Mouse (Mus musculus): ENCODE results near the gene Cnpy1.
A peak's percentile ranks its signal among the peaks of the same experiment; 100 is the strongest.

The Cnpy1 gene

DNA sequence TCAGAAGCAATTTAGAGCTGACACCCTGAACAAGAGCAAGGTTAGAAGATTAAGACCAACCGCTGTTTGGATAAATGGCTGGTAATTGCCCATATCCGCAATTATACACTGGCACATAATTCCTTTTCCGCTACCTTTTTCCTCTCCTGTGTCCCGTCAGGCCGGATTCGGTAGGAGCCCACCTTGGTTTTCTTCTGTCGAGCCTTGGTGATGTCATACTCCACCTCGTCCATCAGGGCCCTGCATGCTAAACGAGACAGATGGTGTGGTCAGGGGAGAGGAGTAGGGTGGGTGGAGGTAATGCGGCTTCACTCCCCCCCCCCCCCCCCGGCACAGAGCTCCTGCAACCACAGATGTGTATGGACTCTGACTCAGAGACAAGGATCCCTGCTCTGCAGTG, at the start of gene Cnpy1:
Gene Cnpy1, minus strand, starts transcription at position 233 of the 400 bp plus-strand sequence.
- no peak for DNase-seq (ENCODE audit: low read depth in 1 of 2, low spot score in 2 of 2)

DNA sequence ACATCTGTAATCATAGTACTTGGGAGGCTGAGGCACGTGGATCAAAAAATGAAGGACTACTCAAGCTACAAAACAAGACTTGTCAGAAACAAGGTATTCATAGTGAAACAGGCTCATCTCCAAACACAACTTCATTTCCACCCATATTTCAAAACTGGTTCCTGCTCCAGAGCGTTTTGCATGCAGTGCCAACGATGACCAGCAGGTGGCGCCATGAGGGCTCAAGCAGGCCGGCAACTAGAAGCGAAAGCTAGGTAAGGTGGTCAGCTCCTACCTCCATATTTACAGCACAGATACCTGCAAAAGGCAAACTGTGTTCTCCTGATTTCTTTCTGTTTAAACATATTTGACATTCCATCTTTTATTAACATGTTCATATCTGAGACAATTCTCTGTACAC, 48.4 kb upstream of the Cnpy1 start:
- DNase-seq (ENCODE audit: low read depth in 1 of 2, low spot score in 2 of 2), result peak; percentile 50 to 71

DNA sequence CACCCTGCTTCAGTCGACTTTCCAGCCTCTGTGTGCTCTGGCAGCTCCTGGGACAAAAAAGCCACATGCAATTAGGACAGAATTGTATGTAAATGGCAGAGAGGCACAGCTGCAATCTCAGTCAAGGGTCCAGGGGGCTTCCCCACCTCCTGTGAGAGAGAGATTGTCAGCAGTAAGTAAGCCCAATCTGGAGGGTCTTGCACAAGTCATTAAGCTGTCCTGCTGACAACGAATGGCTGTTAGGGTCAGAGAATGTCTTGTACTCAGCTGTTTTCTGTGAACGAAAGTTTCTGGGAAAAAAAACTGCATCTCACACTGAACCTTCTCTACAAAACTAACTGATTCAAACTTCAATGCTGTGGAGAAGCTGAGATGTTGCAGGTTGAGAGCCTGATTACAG, 46.7 kb upstream of the Cnpy1 start:
- DNase-seq (ENCODE audit: low read depth in 1 of 2, low spot score in 2 of 2), result no peak

DNA sequence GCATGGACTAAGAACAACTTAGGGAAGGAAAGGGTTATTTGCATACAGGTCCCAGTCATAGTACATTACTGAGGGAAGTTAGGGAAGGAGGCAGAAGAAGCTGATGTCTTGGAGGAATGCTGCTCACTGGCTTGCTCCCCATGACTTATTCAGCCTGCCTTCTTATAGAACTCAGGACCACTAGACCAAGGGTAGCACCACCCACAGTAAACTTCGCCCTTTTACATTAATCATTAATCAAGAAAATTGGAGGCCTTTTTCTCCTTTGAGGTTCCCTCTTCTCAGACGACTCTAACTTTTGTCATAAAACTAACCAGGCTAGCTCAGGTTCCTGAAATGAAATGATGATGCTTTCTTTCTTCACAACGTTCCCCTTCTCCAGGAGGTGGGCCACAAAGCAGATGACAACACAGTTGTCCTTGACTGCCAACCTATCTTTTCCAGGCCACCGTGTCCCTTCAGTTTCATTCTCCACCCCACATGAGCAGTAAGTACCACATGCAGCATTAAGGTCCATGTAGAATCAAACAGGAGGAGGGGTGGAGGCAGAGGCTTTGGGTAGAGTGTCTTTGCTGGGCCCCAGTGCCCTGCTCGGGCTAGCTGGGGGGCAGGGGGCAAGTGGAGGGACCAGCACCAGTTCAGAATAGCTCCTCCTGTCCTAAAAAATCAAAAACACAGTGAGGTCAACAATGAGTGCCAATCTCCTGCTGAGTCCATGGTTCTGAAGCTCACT, 45.7 kb upstream of the Cnpy1 start:
- no peak for DNase-seq (ENCODE audit: low read depth in 1 of 2, low spot score in 2 of 2)

DNA sequence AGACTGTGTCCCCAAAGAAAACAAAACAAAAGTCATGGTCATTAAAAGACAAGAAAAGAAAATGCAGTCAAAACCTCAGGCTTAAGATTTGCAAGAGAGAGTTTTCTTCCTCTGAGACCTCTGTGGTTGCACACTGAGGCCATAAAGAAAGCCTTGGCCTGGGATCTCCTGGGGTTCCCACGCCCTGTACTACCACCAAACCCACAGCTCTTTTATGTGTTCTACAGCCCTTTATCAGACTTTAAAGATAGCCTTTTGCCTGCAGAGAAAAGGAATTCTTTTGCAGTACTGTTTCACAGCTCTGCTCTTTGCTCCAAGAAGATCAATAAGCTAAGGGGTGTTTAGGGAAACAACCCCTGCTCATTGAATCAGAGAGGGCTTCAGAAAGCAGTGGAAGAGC, 45.0 kb upstream of the Cnpy1 start:
- DNase-seq (ENCODE audit: low read depth in 1 of 2, low spot score in 2 of 2), result no peak

DNA sequence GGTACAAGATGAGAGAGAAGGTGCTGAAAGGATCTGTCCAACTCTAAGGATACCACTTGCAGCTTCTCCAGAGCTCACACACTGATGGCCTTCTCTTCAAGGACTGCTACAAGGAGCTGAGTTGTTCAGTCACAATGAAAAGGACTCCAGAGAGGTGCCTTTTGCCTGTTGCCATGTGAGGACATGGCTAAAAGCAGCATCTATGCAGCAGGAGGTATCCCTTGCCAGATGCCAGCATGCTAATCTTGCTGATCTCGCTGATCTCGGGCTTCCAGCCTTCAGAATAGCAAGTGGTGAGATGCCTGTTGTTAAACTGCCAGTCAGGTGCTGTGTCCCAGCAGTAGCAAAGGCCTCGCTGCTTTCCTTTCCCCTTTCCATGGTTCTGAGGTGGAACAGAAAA, 43.5 kb upstream of the Cnpy1 start:
- DNase-seq (ENCODE audit: low read depth in 1 of 2, low spot score in 2 of 2), result no peak

DNA sequence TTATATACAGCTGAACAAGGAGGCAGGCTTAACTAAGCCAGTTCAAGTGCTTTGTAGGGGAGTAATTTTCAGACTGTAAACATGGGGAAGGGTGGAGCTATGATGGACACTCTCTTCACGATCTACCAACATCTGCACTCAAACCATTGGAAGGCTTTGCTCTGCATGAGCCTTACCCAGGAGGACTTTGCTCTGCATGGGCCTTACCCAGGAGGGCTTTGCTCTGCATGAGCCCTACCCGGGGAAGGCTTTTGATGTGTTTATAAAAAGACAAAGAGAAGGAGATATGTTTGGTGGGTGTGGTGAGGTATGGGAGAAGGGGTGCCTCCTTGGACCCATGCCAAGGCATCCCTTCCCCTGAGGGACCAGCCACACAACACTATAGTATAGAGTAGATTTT, 31.7 kb upstream of the Cnpy1 start:
- no peak for DNase-seq (ENCODE audit: low read depth in 1 of 2, low spot score in 2 of 2)

DNA sequence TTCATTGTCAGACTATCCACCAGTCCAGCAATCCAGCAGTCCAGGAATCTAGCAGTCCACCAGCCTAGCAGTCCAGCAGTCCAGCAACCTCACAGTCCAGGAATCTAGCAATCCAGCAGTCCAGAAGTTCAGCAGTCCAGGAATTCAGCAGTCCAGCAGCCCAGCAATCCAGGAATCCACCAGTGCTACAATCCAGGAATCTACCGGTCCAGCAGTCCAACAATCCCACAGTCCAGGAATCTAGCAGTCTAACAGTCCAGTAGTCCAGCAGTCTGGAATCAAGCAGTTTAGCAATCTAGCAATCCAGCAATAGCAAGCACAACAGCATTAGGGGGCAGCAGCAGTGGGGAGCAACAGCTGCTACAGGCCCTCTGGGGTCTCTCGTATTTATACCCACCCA, 27.2 kb upstream of the Cnpy1 start:
- no peak for DNase-seq (ENCODE audit: low read depth in 1 of 2, low spot score in 2 of 2)

DNA sequence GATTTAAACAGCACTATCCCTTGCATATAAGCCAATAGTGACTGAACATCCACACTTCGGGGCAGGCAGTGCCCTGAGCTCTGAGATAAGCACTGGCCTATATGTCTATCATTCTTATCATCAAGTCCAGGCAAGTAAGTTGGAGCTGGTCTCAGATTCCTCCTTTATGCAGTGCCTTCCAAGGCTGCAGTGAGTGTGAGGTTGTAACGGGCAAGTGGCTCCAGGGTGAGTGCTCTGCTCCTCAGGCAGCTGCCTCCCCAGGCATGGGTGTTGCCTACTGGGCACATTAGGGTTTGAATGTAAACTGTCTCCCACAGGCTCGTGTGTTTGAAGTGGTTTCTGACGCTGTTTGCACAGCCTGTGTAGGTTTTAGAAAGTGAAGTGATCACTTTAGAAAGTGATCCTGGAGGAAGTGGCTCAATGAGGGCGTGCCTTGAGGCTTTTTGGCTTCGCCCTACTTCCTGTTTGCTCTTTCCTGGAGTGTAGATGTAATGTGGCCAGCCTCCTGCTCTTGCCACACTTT, 23.9 kb upstream of the Cnpy1 start:
- peak; percentile 54 to 55 for DNase-seq (ENCODE audit: low read depth in 1 of 2, low spot score in 2 of 2)

DNA sequence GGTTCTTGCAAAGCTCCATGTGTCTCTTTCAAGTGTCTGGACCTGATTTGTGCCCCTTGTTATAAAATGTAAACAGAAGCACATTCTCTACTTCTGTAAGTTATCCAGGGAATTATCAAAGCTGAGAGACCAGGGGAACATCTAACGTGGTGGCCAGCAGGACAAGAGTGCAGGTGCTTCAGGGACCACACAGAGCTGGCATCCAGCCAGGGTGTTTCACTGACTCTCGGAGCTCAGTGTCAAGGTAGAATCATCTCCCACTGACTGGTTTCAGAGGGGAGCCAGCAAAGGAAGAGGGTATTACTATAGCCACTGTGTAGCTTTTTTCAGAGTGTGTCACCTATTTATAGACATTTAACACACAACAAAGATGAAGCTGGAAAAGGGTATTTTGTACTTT, 22.0 kb upstream of the Cnpy1 start:
- DNase-seq (ENCODE audit: low read depth in 1 of 2, low spot score in 2 of 2), result no peak

DNA sequence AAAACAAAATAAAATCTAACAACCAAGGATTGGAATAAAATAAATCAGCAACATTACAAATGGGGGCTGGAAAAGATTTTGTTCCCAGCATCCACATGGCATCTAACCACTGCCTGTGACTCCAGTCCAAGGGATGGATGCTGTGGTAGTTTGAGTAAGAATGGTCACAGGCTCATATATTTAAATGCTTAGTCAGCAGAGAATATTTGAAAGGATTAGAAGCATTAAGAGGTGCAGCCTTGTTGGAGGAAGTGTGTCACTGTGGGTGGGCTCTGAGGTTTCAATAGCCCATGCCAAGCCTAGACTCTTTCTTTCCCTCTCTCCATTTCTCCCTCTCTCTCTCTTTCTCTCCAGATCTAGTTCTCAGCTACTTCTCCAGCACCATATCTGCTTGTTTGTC, 20.0 kb upstream of the Cnpy1 start:
- DNase-seq (ENCODE audit: low read depth in 1 of 2, low spot score in 2 of 2), result no peak

DNA sequence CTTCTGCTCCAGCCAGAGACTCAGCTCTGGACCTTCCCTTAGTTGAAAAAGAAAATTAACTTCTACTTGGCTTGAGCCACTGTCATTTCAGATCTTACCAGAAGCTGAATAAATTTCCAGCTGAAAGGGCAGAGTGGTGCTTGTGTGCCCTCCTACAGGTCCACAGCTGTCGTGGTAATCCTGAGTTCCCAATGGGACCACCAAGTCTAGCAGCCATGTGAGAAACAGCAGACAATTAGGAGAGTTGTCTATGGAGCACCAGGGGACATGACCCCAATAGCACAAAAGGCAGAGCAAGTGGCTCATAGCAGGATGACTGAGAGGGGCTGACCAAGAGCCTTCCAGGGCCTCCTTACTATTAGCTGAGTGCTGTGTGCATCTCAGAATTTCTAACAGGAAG, 18.2 kb upstream of the Cnpy1 start:
- no peak for DNase-seq (ENCODE audit: low read depth in 1 of 2, low spot score in 2 of 2)

DNA sequence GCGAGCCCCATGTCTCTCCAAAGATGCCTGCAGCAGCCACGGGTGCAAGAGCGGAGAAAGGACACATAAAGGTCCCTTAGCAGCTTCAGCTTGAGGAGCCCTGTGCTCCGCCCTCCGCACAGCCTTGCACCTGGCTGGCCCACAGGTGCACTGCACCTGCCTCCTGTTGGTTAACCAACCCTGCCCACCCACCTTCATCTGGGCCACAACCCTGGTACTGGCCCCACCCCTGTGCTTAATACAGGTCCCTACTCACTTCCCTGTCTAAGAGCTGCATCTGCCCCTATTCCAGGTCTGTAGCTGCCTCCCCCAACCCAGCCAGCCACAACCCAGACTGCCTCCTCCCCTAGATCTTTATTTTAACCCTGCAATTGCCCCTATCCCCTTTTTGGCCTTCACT, 16.5 kb upstream of the Cnpy1 start:
- no peak for DNase-seq (ENCODE audit: low read depth in 1 of 2, low spot score in 2 of 2)

DNA sequence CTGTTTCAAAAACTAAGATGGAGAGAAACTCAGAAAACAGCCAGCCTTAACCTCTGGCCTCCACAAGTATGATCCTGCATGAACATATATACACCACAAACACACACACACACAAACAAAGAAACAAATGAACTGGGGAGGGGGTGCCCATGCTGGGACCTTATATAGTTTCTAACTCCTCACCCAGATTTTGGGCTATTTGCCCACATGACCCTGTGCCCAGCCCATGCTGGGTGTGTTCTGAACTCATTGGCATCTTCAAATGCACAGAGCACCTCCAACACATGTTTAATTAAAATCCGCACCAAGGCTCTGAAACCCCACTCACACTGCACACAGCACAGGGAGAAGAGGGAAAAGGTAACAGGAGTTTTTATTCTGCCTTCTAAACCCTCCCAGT, 14.3 kb upstream of the Cnpy1 start:
- no peak for DNase-seq (ENCODE audit: low read depth in 1 of 2, low spot score in 2 of 2)

DNA sequence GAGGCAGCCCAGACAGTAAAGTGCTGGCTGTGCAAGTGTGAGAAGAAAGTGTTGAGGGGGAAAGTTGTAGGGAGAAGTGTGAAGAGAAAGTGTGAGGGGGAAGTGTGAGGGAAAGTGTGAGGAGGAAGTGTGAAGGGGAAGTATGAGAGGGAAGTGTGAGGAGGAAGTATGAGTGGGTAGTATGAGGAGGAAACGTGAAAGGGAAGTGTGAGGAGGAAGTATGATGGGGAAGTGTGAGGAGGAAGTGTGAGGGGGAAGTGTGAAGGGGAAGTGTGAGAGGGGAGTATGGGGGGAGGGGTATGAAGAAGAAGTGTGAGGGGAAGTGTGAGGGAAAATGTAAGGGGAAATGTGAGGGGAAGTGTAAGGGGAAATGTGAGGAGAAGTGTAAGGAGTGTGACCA, 13.8 kb upstream of the Cnpy1 start:
- no peak for DNase-seq (ENCODE audit: low read depth in 1 of 2, low spot score in 2 of 2)

DNA sequence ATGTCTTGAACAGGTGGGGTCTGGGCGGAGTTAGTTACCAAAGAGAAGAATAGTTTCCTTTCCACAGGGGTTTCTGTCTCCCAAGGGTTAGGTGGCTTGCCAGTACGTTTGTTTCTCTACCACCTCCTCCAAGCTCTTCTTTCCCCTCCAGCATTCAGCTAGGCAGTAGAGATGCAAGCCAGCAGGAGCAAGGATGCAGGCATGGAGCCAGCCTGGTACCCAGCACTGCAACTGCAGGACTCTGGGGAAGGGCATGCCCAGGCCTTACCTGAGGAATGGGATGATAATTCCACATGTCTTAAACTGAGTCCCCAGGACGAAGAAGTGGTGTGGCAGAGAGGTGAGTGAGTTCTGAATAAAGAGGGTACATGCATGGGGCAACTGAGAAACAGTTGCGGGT, 12.2 kb upstream of the Cnpy1 start:
- no peak for DNase-seq (ENCODE audit: low read depth in 1 of 2, low spot score in 2 of 2)

DNA sequence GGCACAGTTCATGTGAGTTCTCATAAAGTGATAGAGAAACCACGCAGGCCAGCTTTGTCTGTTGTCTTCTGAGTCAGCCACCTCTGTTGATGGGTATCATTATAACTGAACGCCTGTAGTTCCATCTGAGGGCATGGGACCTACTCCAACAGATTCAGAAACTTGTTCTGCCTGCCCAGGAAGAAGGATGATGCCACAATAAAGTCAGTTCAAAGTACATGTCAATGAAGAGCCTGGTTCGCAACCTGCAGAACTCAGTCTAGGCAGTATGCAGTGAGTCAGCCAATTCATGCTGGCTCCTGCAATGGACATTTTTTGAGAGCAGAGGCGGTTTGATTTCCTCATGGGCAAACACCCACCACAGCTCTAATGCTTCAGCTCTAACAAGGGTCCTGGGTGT, 7.4 kb upstream of the Cnpy1 start:
- DNase-seq (ENCODE audit: low read depth in 1 of 2, low spot score in 2 of 2), result no peak

DNA sequence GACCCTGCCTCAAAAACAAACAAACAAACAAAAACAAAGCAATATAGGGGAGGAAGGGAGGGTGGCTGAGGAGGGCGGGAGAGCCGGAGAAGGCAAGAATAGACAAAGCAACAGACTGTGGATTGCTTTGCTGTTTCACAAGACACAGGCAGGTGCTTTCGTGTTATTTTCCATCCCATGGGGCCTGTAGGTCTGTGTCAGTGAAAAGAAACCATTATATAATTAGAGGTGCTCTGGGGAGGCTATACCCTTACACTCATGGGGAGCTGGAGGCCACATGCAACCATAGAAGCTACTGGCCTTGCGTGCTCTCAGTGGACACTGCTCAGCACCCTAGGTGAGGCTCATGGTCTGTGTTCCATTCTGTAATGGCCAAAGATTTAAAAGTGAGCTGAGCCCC, 6.7 kb upstream of the Cnpy1 start:
- DNase-seq (ENCODE audit: low read depth in 1 of 2, low spot score in 2 of 2), result no peak

DNA sequence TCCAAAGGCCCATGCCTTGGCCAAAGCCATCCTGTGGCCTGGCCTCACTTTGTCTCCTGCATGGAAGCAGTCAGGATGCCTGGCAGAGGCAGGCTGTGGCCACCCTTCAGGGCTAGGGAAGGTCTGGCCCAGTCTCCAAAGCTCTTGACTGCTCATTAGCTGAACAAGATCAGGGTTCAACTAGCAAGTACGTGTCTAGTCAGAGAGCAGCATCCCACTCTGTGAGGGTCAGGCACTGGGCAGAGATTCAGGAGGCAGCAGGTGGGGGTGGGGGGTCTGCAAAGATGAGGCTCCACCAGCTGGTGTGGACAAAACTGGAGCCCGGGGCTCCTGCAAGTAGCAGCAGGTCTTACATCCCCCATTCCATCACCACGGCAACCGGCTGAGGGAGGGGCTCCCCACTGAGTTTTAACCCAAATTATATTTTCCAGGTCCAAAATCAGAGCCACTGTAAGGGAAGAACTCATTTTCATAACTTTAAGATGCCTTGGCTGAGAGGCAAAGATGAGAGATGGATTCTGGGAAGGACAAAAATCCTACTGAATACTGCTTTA, 5.7 kb upstream of the Cnpy1 start:
- no peak for DNase-seq (ENCODE audit: low read depth in 1 of 2, low spot score in 2 of 2)

DNA sequence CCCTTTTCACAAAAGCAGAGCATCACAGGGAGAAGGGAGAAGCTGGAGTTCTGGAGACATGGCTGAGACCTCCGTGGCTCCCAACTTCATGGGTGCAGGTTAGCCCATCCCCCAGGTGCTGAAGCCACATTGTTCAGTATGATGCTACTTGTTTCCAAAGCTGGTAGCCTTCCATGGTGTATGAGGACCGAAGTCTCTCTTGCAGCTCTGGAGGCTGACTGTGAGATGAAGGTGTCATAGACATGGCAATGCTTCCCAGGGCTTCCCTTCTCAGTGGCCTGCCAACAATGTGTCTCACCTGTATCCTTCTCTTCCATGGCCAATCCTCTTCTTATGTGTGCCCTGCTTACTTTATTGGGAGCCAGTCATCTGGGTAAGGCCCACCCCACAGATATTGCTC, 4.9 kb upstream of the Cnpy1 start:
- DNase-seq (ENCODE audit: low read depth in 1 of 2, low spot score in 2 of 2), result no peak

DNA sequence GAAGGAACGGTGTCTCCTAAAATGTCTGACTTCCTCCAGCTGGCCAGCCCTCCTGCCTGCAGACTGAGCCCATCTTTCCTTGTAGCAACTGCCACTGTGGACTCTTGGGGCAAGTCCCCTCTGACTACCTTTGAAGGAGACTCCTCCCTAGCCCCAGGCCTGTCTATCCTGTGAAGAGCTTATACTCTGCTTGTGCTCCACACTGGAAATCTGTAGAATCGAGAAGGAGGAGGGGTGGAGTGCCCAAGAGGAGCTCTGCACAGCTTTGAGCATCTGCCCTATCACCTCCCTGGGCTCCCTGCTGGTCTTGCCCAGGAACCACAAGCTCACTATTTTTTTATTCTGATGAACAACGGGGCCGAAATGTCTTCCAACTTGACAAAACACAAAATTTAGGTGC, 485 bp downstream of the Cnpy1 start:
- no peak for DNase-seq (ENCODE audit: low read depth in 1 of 2, low spot score in 2 of 2)

DNA sequence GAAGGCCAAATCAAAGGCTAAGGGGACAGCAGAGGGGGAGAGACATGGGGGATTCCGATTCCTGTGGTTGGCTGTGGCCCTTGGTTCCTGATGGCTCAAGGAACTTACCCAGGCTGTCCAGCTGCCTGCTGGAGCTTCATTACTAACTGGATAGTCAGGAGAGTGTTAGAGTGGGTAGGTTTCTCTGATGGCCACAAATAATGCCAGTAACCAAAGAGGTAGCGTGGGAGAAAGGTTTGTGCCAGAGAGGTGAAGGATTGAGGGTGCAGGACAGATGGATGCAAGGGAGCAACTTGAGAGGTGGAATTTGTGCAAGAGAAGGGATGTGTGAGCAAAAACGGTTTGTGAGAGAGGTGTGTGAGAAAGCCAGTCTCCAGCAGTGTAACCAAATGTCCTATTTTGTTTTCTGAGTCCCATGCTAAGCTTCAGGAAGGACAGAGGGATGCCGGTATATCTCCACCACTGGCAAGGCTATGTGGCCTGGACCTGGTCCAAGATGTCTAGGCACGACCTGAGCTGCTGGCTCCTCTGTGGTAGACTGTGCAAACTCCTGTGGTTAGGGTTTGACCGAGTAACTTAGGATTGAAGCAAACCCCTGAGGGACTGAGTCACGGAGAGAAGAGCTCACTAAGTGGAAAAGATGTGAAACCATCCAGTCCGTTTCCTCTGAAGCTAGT, 2.0 kb downstream of the Cnpy1 start:
- DNase-seq (ENCODE audit: low read depth in 1 of 2, low spot score in 2 of 2), result no peak

DNA sequence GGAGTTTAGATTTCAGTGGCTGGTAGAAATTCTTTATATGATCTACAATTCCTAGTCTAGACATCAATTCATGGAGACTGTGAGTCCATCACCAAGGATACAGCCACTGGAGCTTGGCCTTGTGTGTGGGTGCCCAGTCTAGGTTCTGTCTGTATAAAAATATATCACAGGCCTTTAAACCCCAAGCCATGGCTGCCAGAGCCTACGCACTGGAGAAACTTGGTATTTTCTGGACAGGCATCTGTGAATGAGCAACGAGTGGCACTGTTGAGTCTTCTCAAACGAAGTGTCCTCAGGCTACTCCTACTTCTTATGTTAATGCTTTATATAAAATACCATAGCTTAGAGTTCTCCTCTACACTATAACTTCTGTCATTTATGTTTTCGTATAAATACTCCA, 4.2 kb downstream of the Cnpy1 start:
- DNase-seq (ENCODE audit: low read depth in 1 of 2, low spot score in 2 of 2), result no peak

Data from monocyte, adult 2 months (primary cell).